Mouse (Mus musculus) myocyte (in vitro differentiated cells): ENCODE measurements at regions not wholly inside any gene's neighbourhood (a gene's known extent, or its start where the extent isn't known, plus 50 kb on each side); places are given as distances from the start of the nearest gene placed in this dataset.

ENCODE experiments used
- E2F4 ChIP-seq: IDR thresholded peaks from one replicate; pipeline ENCODE4 v1.6.1; 2011; ENCODE audit warnings: mild to moderate bottlenecking, control low read depth, moderate library complexity; ENCODE audit not compliant: insufficient read depth
- MAX ChIP-seq: IDR thresholded peaks from one replicate; pipeline ENCODE4 v1.6.1; 2011; ENCODE audit warnings: low read depth, mild to moderate bottlenecking, control low read depth
- POLR2A ChIP-seq: IDR thresholded peaks from one replicate; pipeline ENCODE4 v1.6.1; 2011; ENCODE audit warnings: low read depth, mild to moderate bottlenecking, control low read depth, moderate library complexity; ENCODE audit not compliant: insufficient read length
- POLR2AphosphoS2 ChIP-seq: IDR thresholded peaks from one replicate; pipeline ENCODE4 v1.6.1; 2011; ENCODE audit warnings: low read depth, control low read depth; ENCODE audit not compliant: insufficient read length
- TCF12 ChIP-seq: IDR thresholded peaks from one replicate; pipeline ENCODE4 v1.6.1; 2011; ENCODE audit warnings: mild to moderate bottlenecking, control low read depth; ENCODE audit not compliant: poor library complexity, insufficient read depth, severe bottlenecking
- USF1 ChIP-seq: IDR thresholded peaks from one replicate; pipeline ENCODE4 v1.6.1; 2011; ENCODE audit warnings: low read depth, mild to moderate bottlenecking, control low read depth, moderate library complexity

DNA sequence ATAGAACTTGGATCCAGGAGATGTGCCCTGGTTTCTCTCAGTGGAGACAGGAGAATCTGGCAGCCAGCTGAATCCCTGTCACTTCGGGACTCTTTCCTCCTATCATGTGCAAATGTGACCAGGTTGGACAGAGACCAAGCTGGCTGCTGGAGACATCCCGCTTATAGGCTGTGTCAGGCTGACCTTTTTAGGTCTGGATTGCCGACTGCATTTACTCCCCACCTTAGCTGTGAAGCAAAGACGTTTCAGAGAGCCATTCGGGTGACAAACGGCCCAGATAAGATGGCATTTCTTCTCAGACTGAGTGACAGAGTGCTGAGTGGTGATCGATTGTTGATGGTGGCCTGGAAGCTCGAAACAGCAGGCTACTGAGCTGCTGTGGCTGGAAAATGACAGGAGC is 128.6 kb downstream of the Ifng start:
- TF ChIP-seq POLR2A (no peak), USF1 (no peak), TCF12 (no peak), MAX (no peak), E2F4 (no peak), POLR2AphosphoS2 (no peak)
